Mouse (Mus musculus) kidney, postnatal 36 days (tissue): ENCODE data around the gene Rarb.
A peak's percentile ranks its signal among the peaks of the same experiment; 100 is the strongest.

Experiments used
- DNase-seq, 2 experiments: peaks; one replicate each; pipeline ENCODE4 v3.0.0; 2021 to 2022; ENCODE audit warnings: mixed read lengths in 2 of 2

Rarb gene

GRCm38 (mm10) chr14:16733595-16734298 lies 85.2 kb downstream of the Rarb start:
- DNase-seq, result no peak

GRCm38 (mm10) chr14:16732054-16732453 lies 86.9 kb downstream of the Rarb start:
- DNase-seq, result no peak

GRCm38 (mm10) chr14:16728175-16728838 lies 90.6 kb downstream of the Rarb start:
- DNase-seq, result peak in 1 of 2 experiments; percentile 42

GRCm38 (mm10) chr14:16723991-16724390 lies 95.0 kb downstream of the Rarb start:
- DNase-seq, result no peak

GRCm38 (mm10) chr14:16717821-16718220 lies 101.1 kb downstream of the Rarb start:
- no peak for DNase-seq

- no peak for DNase-seq
Observed at GRCm38 (mm10) chr14:16714344-16714955, 104.5 kb downstream of the Rarb start.

- DNase-seq, result no peak
Observed at GRCm38 (mm10) chr14:16713773-16714172, 105.2 kb downstream of the Rarb start.

- DNase-seq, result peak; percentile 12 to 30
Observed at GRCm38 (mm10) chr14:16699228-16699627, 119.7 kb downstream of the Rarb start.

- DNase-seq, result peak; percentile 59 to 74
Observed at GRCm38 (mm10) chr14:16695453-16696120, 123.4 kb downstream of the Rarb start.

GRCm38 (mm10) chr14:16678335-16678734 lies 140.6 kb downstream of the Rarb start:
- DNase-seq, result no peak

- peak in 1 of 2 experiments; percentile 17 for DNase-seq
Observed at GRCm38 (mm10) chr14:16677081-16677480, 141.9 kb downstream of the Rarb start.

- no peak for DNase-seq
Observed at GRCm38 (mm10) chr14:16670571-16670970, 148.4 kb downstream of the Rarb start.

- DNase-seq, result no peak
Observed at GRCm38 (mm10) chr14:16639153-16639943, 179.6 kb downstream of the Rarb start.

GRCm38 (mm10) chr14:16613975-16614374 lies 205.0 kb downstream of the Rarb start:
- no peak for DNase-seq

GRCm38 (mm10) chr14:16605480-16605879 lies 213.5 kb downstream of the Rarb start:
- no peak for DNase-seq

- DNase-seq, result no peak
Observed at GRCm38 (mm10) chr14:16604469-16605064, 214.4 kb downstream of the Rarb start.

- peak; percentile 58 to 73 for DNase-seq
Observed at GRCm38 (mm10) chr14:16603040-16603590, 215.8 kb downstream of the Rarb start.

GRCm38 (mm10) chr14:16599224-16599623 lies 219.7 kb downstream of the Rarb start:
- no peak for DNase-seq

GRCm38 (mm10) chr14:16598074-16598501 lies 220.9 kb downstream of the Rarb start:
- peak; percentile 43 to 58 for DNase-seq

- DNase-seq, result no peak
Observed at GRCm38 (mm10) chr14:16589139-16589538, 229.8 kb downstream of the Rarb start.

- no peak for DNase-seq
Observed at GRCm38 (mm10) chr14:16578100-16578499, 240.9 kb downstream of the Rarb start.

GRCm38 (mm10) chr14:16577049-16577448 lies 241.9 kb downstream of the Rarb start:
- DNase-seq, result peak; percentile 40 to 44
